Mouse (Mus musculus) hindbrain, postnatal 0 days (tissue): ENCODE data around the gene Nr2e1. TPM values are rescaled to one million over a fixed set of nuclear protein-coding genes. Genes with fewer than 3 reads are reported as not detected.

Source experiments
- ATAC-seq: fragments of 200-750 bp; cut with Nextera tagmentation; 2 replicates; pipeline ENCODE4 v1.8.0; 2017; ENCODE audit warnings: mild to moderate bottlenecking, moderate TSS enrichment, moderate library complexity
- DNase-seq: peaks from one replicate; pipeline ENCODE4 v3.0.0-alpha.2; 2015; ENCODE audit warnings: low spot score
- H3K27ac ChIP-seq: fragments of 300-500 bp; sonication (generic); 2 replicates; pipeline ENCODE4 v1.5.1; 2014; ENCODE audit warnings: mild to moderate bottlenecking
- H3K27me3 ChIP-seq: fragments of 300-500 bp; sonication (generic); 2 replicates; pipeline ENCODE4 v1.6.1; 2014; ENCODE audit warnings: low read length, mixed read lengths; ENCODE audit not compliant: insufficient read depth
- H3K36me3 ChIP-seq: fragments of 300-500 bp; sonication (generic); 2 replicates; pipeline ENCODE4 v1.6.1; 2014; ENCODE audit warnings: low read length, mixed read lengths; ENCODE audit not compliant: insufficient read depth
- H3K4me1 ChIP-seq: fragments of 300-500 bp; sonication (generic); 2 replicates; pipeline ENCODE4 v1.6.1; 2014; ENCODE audit warnings: antibody characterized with exemption, low read length, mixed read lengths; ENCODE audit not compliant: insufficient read depth
- H3K4me2 ChIP-seq: fragments of 300-500 bp; sonication (generic); 2 replicates; pipeline ENCODE4 v1.6.1; 2014; ENCODE audit warnings: low read depth, mild to moderate bottlenecking, low read length, moderate library complexity, mixed read lengths
- H3K4me3 ChIP-seq: fragments of 300-500 bp; sonication (generic); 2 replicates; pipeline ENCODE4 v1.5.1; 2014; ENCODE audit warnings: low read length
- H3K9ac ChIP-seq: fragments of 300-500 bp; sonication (generic); replicated peaks from 2 replicates; pipeline ENCODE4 v1.6.1; 2014; ENCODE audit warnings: mild to moderate bottlenecking, low read length, moderate library complexity, mixed read lengths
- H3K9me3 ChIP-seq: fragments of 300-500 bp; sonication (generic); 2 replicates; pipeline ENCODE4 v1.6.1; 2016; ENCODE audit warnings: low read length, mixed read lengths
- CTCF ChIP-seq: IDR thresholded peaks from 2 replicates; pipeline ENCODE4 v1.5.1; 2016; ENCODE audit warnings: antibody characterized with exemption, control low read depth, low read depth
- WGBS: fragments of 180-500 bp; shearing (Covaris S2); extraction: QIAGEN DNeasy Blood & Tissue Kit; methylation state at CpG from one replicate; pipeline ENCODE4 v1.1.7; 2014; 5-methylcytosine and 5-hydroxymethylcytosine counted together
- polyA plus RNA-seq: library from polyadenylated mRNA; unstranded; fragments of >200 nt; fragmentation: Nextera tagmentation; extraction: Ambion mirVana; gene quantifications from 2 replicates; pipeline ENCODE4 v1.2.1, GENCODE M21; 2015
- total RNA-seq: library from RNA; depleted of rRNA; stranded (reverse); fragments of >200 nt; gene quantifications from 2 replicates; pipeline ENCODE4 v1.2.3, GENCODE M21; 2014

Gene Nr2e1
- total and polyA plus RNA-seq, 2 experiments from 2014 or later, result 0.10 TPM; not detected in 1

DNA sequence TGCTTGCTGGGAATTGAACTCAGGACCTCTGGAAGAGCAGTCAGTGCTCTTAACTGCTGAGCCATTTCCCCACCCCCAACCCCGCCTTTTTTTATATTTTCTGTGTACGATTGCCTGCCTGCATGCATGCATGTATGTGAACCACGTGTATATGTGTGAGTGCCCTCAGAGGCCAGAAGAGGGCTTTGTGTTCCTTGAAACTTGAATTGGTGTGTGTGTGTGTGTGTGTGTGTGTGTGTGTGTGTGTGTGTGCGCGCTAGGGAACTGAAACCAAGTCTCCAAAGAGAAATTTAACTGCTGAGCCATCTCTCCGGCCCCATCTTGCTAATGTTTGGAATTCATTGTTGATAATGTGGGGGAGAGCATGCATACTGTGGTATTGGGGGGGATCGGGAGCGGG lies 15.2 kb upstream of the Nr2e1 start:
- Histone ChIP-seq H3K9me3 (no peaks in the 10 kb centered on the region), H3K4me3 (no peak overlapping the region), H3K4me1 (no peaks in the 10 kb centered on the region), H3K36me3 (no peaks in the 10 kb centered on the region), H3K27ac (no peak overlapping the region), H3K27me3 (peaks cover 31% of the 10 kb centered on the region), H3K9ac (no peak overlapping the region), H3K4me2 (no peak overlapping the region)
- DNase-seq, result no peak
- 79% methylated on average over 8 of the region's 8 CpGs for WGBS
- TF ChIP-seq CTCF, result no peak
- ATAC-seq, result no peak

- H3K27me3 ChIP-seq, result peaks cover 74% of the 10 kb centered on the region
- no peak for TF ChIP-seq CTCF
- no peak overlapping the region for H3K4me2 ChIP-seq
- DNase-seq, result no peak
- no peak overlapping the region for H3K9ac ChIP-seq
- no peaks in the 10 kb centered on the region for H3K9me3 ChIP-seq
- no peaks in the 10 kb centered on the region for H3K36me3 ChIP-seq
- no peak for ATAC-seq
- no peak overlapping the region for H3K27ac ChIP-seq
- WGBS, result 26% methylated on average over 7 of the region's 7 CpGs
- H3K4me1 ChIP-seq, result no peaks in the 10 kb centered on the region
- no peak overlapping the region for H3K4me3 ChIP-seq
These were observed 9.8 kb upstream of the Nr2e1 start for GRCm38 (mm10) chr10:42593201-42593600.

GRCm38 (mm10) chr10:42591993-42592686 lies 8.7 kb upstream of the Nr2e1 start:
- no peak for TF ChIP-seq CTCF
- DNase-seq (no peak), ATAC-seq (no peak)
- Histone ChIP-seq H3K9ac (no peak overlapping the region), H3K4me1 (no peaks in the 10 kb centered on the region), H3K4me3 (peak overlapping the region; percentile 18), H3K4me2 (peak overlapping the region; percentile 43), H3K27me3 (peaks cover 78% of the 10 kb centered on the region), H3K9me3 (no peaks in the 10 kb centered on the region), H3K36me3 (no peaks in the 10 kb centered on the region), H3K27ac (no peak overlapping the region)
- WGBS, result 2% methylated on average over 25 of the region's 25 CpGs

- Histone ChIP-seq H3K9me3 (no peaks in the 10 kb centered on the region), H3K4me1 (no peaks in the 10 kb centered on the region), H3K9ac (no peak overlapping the region), H3K4me3 (peak overlapping the region; percentile 18), H3K36me3 (no peaks in the 10 kb centered on the region), H3K27ac (no peak overlapping the region), H3K27me3 (peaks cover 80% of the 10 kb centered on the region), H3K4me2 (peak overlapping the region; percentile 43)
- under 1% methylated on average over 67 of the region's 67 CpGs for WGBS
- no peak for TF ChIP-seq CTCF
- no peak for DNase-seq
- no peak for ATAC-seq
These were observed 8.0 kb upstream of the Nr2e1 start for GRCm38 (mm10) chr10:42591185-42591992.

- no peaks in the 10 kb centered on the region for H3K4me1 ChIP-seq
- ATAC-seq (no peak), DNase-seq (no peak)
- H3K4me2 ChIP-seq, result no peak overlapping the region
- no peak for TF ChIP-seq CTCF
- 1% methylated on average over 19 of the region's 19 CpGs for WGBS
- H3K9ac ChIP-seq, result no peak overlapping the region
- H3K36me3 ChIP-seq, result no peaks in the 10 kb centered on the region
- peaks cover 82% of the 10 kb centered on the region for H3K27me3 ChIP-seq
- no peaks in the 10 kb centered on the region for H3K9me3 ChIP-seq
- no peak overlapping the region for H3K27ac ChIP-seq
- no peak overlapping the region for H3K4me3 ChIP-seq
These were observed 7.1 kb upstream of the Nr2e1 start for GRCm38 (mm10) chr10:42590261-42591184.

- Histone ChIP-seq H3K4me3 (no peak overlapping the region), H3K9me3 (no peaks in the 10 kb centered on the region), H3K4me1 (no peaks in the 10 kb centered on the region), H3K27me3 (peaks cover 87% of the 10 kb centered on the region), H3K36me3 (no peaks in the 10 kb centered on the region), H3K27ac (no peak overlapping the region), H3K9ac (no peak overlapping the region), H3K4me2 (no peak overlapping the region)
- no peak for TF ChIP-seq CTCF
- WGBS, result 2% methylated on average over 5 of the region's 5 CpGs
- ATAC-seq (no peak), DNase-seq (no peak)
These were observed 6.1 kb upstream of the Nr2e1 start for GRCm38 (mm10) chr10:42589505-42589904.
